Comparison of ENCODE assay signal across 18 mouse cellular contexts in genomic region chr1:120667776-120668175, GRCm38 (mm10).
DNase-seq lines count a peak whose midpoint lies in the region; ATAC-seq and TF ChIP-seq lines count a peak whose summit lies in the region.
"Had no signal": no experiment of that assay in that cellular context is flagged by ENCODE, and none has a peak within 500 bp of the region (broad histone marks: within the 10 kb centered on the region; RNA-seq: fewer than 3 reads in every experiment).

No protein-coding gene starts in this region.

- no peak for DNase-seq in forebrain, postnatal 0 days
- no peak for DNase-seq in layer of hippocampus, adult 2 months (ENCODE audit: low spot score in 2 of 2)
- no peak for DNase-seq in layer of hippocampus, postnatal 25 days (ENCODE audit: extremely low spot score in 1 of 2, low spot score in 1 of 2)
- peak; percentile 10 for DNase-seq in 3134 (ENCODE audit: extremely low read depth, insufficient read length, low spot score)
- DNase-seq in ES-CJ7 (ENCODE audit: low read depth, low spot score) = peak; percentile 52
- DNase-seq in cerebellum, adult 9-10 months = no peak
- no peak for DNase-seq in thymus, postnatal 14 days
- DNase-seq: cerebellum, adult 9-11 months; gastrocnemius, postnatal 36 days; heart, postnatal 36 days; kidney, adult 8-10 months; lung, adult 2 months; midbrain, embryonic 14.5 days; retina, postnatal 1 day had no signal

- no peak overlapping the region for H3K4me2 ChIP-seq in forebrain, postnatal 0 days (ENCODE audit: low read depth)
- H3K4me2 ChIP-seq in forebrain, embryonic 12.5 days = no peak overlapping the region
- H3K4me2 ChIP-seq: heart, embryonic 12.5 days; limb, embryonic 12.5 days had no signal

- 0 out of 2 replicates have a peak, but pooled peaks have one; percentile 25 for TF ChIP-seq CTCF in forebrain, postnatal 0 days (IDR thresholded peaks at IDR 0.05; ENCODE audit: low read depth)
- peak; percentile 64 for TF ChIP-seq CTCF in layer of hippocampus, adult 2 months (conservative IDR thresholded peaks at IDR 0.05)

- H3K4me1 ChIP-seq in forebrain, postnatal 0 days (ENCODE audit: insufficient read depth) = no peaks in the 10 kb centered on the region
- no peaks in the 10 kb centered on the region for H3K4me1 ChIP-seq in forebrain, embryonic 12.5 days
- H3K4me1 ChIP-seq: heart, embryonic 12.5 days; limb, embryonic 12.5 days had no signal

- H3K4me3 ChIP-seq in forebrain, postnatal 0 days (ENCODE audit: low read depth, low read length) = no peak overlapping the region
- no peak overlapping the region for H3K4me3 ChIP-seq in forebrain, embryonic 12.5 days (replicated peaks)
- H3K4me3 ChIP-seq in layer of hippocampus, adult 2 months = no peak overlapping the region
- H3K4me3 ChIP-seq: heart, embryonic 12.5 days; limb, embryonic 12.5 days had no signal

- no peaks in the 10 kb centered on the region for H3K36me3 ChIP-seq in forebrain, postnatal 0 days (ENCODE audit: insufficient read depth)
- no peaks in the 10 kb centered on the region for H3K36me3 ChIP-seq in forebrain, embryonic 12.5 days (replicated peaks)
- H3K36me3 ChIP-seq: heart, embryonic 12.5 days; limb, embryonic 12.5 days had no signal

- H3K9ac ChIP-seq in forebrain, postnatal 0 days = no peak overlapping the region
- H3K9ac ChIP-seq in forebrain, embryonic 12.5 days = no peak overlapping the region
- H3K9ac ChIP-seq: heart, embryonic 12.5 days; limb, embryonic 12.5 days had no signal

- no peak for ATAC-seq in forebrain, postnatal 0 days
- ATAC-seq in forebrain, embryonic 12.5 days (ENCODE audit: low FRiP score) = no peak
- ATAC-seq: hindbrain, embryonic 16.5 days had no signal

- 91% methylated on average over 1 of the region's 1 CpGs for WGBS in forebrain, postnatal 0 days
- 84% methylated on average over 1 of the region's 1 CpGs for WGBS in forebrain, embryonic 12.5 days

- H3K27me3 ChIP-seq in forebrain, postnatal 0 days (ENCODE audit: insufficient read depth, low read length) = no peaks in the 10 kb centered on the region
- peaks cover 8% of the 10 kb centered on the region; the same call in 1 of the 2 replicates for H3K27me3 ChIP-seq in forebrain, embryonic 12.5 days
- H3K27me3 ChIP-seq: heart, embryonic 12.5 days had no signal

- no peaks in the 10 kb centered on the region for H3K9me3 ChIP-seq in forebrain, postnatal 0 days (ENCODE audit: low read length)
- H3K9me3 ChIP-seq in forebrain, embryonic 12.5 days = no peaks in the 10 kb centered on the region
- H3K9me3 ChIP-seq: heart, embryonic 12.5 days; limb, embryonic 12.5 days had no signal

- no peak overlapping the region for H3K27ac ChIP-seq in forebrain, postnatal 0 days (ENCODE audit: low read depth, low read length)
- H3K27ac ChIP-seq in forebrain, embryonic 12.5 days = no peak overlapping the region
- no peak overlapping the region for H3K27ac ChIP-seq in layer of hippocampus, adult 2 months
- H3K27ac ChIP-seq: limb, embryonic 12.5 days had no signal

Comparison
In these comparisons a context has a peak if more than half of its experiments do, and no peak if none do; other contexts are left out.
1. DNase-seq: peak in 3134 (single experiment) and ES-CJ7 (single experiment); none in forebrain, postnatal 0 days (single experiment), layer of hippocampus, adult 2 months (0 of 2), layer of hippocampus, postnatal 25 days (0 of 2), cerebellum, adult 9-10 months (single experiment) and thymus, postnatal 14 days (single experiment).